Mouse (Mus musculus) liver, embryonic 14.5 days (tissue): ENCODE data around the gene Exo1. TPM values are rescaled to one million over a fixed set of nuclear protein-coding genes. Genes with fewer than 3 reads are reported as not detected.

Experiments used
- ATAC-seq: fragments of 200-750 bp; cut with Nextera tagmentation; 2 replicates; pipeline ENCODE4 v1.8.0; 2017; ENCODE audit warnings: moderate number of reproducible peaks, mild to moderate bottlenecking, moderate library complexity; ENCODE audit not compliant: insufficient read depth
- DNase-seq, 3 experiments: peaks; one replicate each; pipeline ENCODE4 v3.0.0-alpha.2; 2012 to 2013; ENCODE audit warnings: low read depth in 3 of 3, low spot score in 3 of 3
- H3K27ac ChIP-seq: fragments of 300-500 bp; sonication (generic); 2 replicates; pipeline ENCODE4 v1.5.1; 2014; ENCODE audit warnings: moderate library complexity, mild to moderate bottlenecking, control low read depth, inconsistent platforms
- H3K27me3 ChIP-seq: fragments of 300-500 bp; sonication (generic); 2 replicates; pipeline ENCODE4 v1.6.1; 2014; ENCODE audit warnings: mild to moderate bottlenecking, low read length, moderate library complexity; ENCODE audit not compliant: control insufficient read depth, insufficient read depth
- H3K36me3 ChIP-seq: fragments of 300-500 bp; sonication (generic); replicated peaks from 2 replicates; pipeline ENCODE4 v1.6.1; 2014; ENCODE audit warnings: low read depth; ENCODE audit not compliant: control insufficient read depth, insufficient read depth
- H3K4me1 ChIP-seq, 2 experiments: fragments of 200-500 bp in 1 of 2; fragments of 300-500 bp in 1 of 2; sonication (generic) in 1 of 2; replicated peaks; 2 replicates each; pipeline ENCODE4 v1.6.1; 2012 to 2014; ENCODE audit warnings: antibody characterized with exemption in 1 of 2, inconsistent platforms in 1 of 2, low read length in 1 of 2; ENCODE audit not compliant: control insufficient read depth in 2 of 2, insufficient read depth in 2 of 2
- H3K4me2 ChIP-seq: fragments of 300-500 bp; sonication (generic); 2 replicates; pipeline ENCODE4 v1.6.1; 2014; ENCODE audit warnings: low read depth, mild to moderate bottlenecking, control low read depth, moderate library complexity
- H3K4me3 ChIP-seq, 2 experiments: fragments of 200-500 bp in 1 of 2; fragments of 300-500 bp in 1 of 2; sonication (generic) in 1 of 2; 2 replicates each; pipeline ENCODE4 v1.5.1; 2012 to 2014; ENCODE audit warnings: low read depth in 2 of 2, low read length in 2 of 2, mild to moderate bottlenecking in 2 of 2, control low read depth in 1 of 2, inconsistent platforms in 1 of 2, moderate library complexity in 1 of 2; ENCODE audit not compliant: insufficient read depth in 1 of 2
- H3K9ac ChIP-seq: fragments of 300-500 bp; sonication (generic); replicated peaks from 2 replicates; pipeline ENCODE4 v1.6.1; 2014; ENCODE audit warnings: mild to moderate bottlenecking, control low read depth, moderate library complexity
- H3K9me3 ChIP-seq: fragments of 300-500 bp; sonication (generic); 2 replicates; pipeline ENCODE4 v1.6.1; 2016; ENCODE audit warnings: low read length, mixed read lengths; ENCODE audit not compliant: control insufficient read depth
- CTCF ChIP-seq: IDR thresholded peaks from 2 replicates; pipeline ENCODE4 v1.5.1; 2016; ENCODE audit warnings: antibody characterized with exemption, low read depth, control low read depth
- EP300 ChIP-seq: IDR thresholded peaks from 2 replicates; pipeline ENCODE4 v1.6.1; 2016; ENCODE audit warnings: antibody characterized with exemption, low read depth
- WGBS: fragments of 180-500 bp; shearing (Covaris S2); extraction: QIAGEN DNeasy Blood & Tissue Kit; methylation state at CpG from one replicate; pipeline ENCODE4 v1.1.7; 2014; ENCODE audit not compliant: insufficient replicate concordance; 5-methylcytosine and 5-hydroxymethylcytosine counted together
- polyA plus RNA-seq, 2 experiments: library from polyadenylated mRNA; depleted of rRNA in 1 of 2; stranded (reverse) in 1 of 2; unstranded in 1 of 2; fragments of >200 nt; fragmentation: Nextera tagmentation in 1 of 2; extraction: Ambion mirVana in 1 of 2; gene quantifications; 2 replicates each; pipeline versions ENCODE4 v1.2.1 to v1.2.3; 2012 to 2014

The Exo1 gene
- polyA plus RNA-seq, 2 experiments, result 10.9 to 39.2 TPM

DNA sequence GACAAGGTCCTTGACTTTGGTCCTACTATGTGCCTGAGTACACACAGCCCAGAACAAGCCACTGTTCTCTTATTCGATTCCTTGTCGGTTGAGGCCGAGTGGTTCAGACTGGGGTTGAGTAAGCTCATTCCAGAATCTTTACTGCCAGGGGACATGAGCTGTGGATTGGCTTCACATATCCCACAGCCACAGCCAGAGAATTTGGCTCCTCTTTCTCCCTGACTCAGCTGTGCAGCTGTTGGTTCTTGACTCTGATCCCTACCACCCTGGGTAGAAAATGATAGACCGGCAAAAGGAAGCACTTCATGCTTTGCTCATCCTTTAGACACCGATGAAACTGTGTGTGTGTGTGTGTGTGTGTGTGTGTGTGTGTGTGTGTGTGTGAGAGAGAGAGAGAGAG lies 51.0 kb downstream of the Exo1 start:
- H3K4me3 ChIP-seq, result no peak overlapping the region
- H3K9me3 ChIP-seq, result no peaks in the 10 kb centered on the region

GRCm38 (mm10) chr1:175936282-175936737 lies 55.9 kb downstream of the Exo1 start:
- H3K9me3 ChIP-seq, result no peaks in the 10 kb centered on the region
- H3K4me3 ChIP-seq, result no peak overlapping the region
- H3K27me3 ChIP-seq, result no peaks in the 10 kb centered on the region
- no peak overlapping the region for H3K9ac ChIP-seq
- H3K36me3 ChIP-seq, result no peaks in the 10 kb centered on the region
- no peak overlapping the region for H3K4me2 ChIP-seq
- 15% methylated on average over 11 of the region's 11 CpGs for WGBS
- TF ChIP-seq CTCF (peak; percentile 74), EP300 (no peak)
- no peak overlapping the region for H3K27ac ChIP-seq
- ATAC-seq, result no peak; the same call in 1 of the 2 replicates
- peak; percentile 22 to 24 (median 24) for DNase-seq
- no peaks in the 10 kb centered on the region for H3K4me1 ChIP-seq

More for the DNA sequence above, 51.0 kb downstream of the Exo1 start:
- no peaks in the 10 kb centered on the region for H3K4me1 ChIP-seq
- no peak overlapping the region for H3K4me2 ChIP-seq
- H3K9ac ChIP-seq, result no peak overlapping the region
- H3K27me3 ChIP-seq, result no peaks in the 10 kb centered on the region
- WGBS, result 71% methylated on average over 5 of the region's 5 CpGs
- TF ChIP-seq CTCF (no peak), EP300 (no peak)
- H3K36me3 ChIP-seq, result no peaks in the 10 kb centered on the region
- ATAC-seq (no peak), DNase-seq (no peak)
- no peak overlapping the region for H3K27ac ChIP-seq

GRCm38 (mm10) chr1:175938731-175939130 lies 58.4 kb downstream of the Exo1 start:
- TF ChIP-seq EP300, result no peak
- no peak for TF ChIP-seq CTCF
- no peak overlapping the region for H3K4me2 ChIP-seq
- WGBS, result 72% methylated on average over 3 of the region's 3 CpGs
- DNase-seq (no peak), ATAC-seq (no peak)
- H3K27me3 ChIP-seq, result no peaks in the 10 kb centered on the region
- H3K4me1 ChIP-seq, result no peaks in the 10 kb centered on the region
- no peak overlapping the region for H3K9ac ChIP-seq
- no peak overlapping the region for H3K4me3 ChIP-seq
- H3K27ac ChIP-seq, result no peak overlapping the region
- H3K36me3 ChIP-seq, result no peaks in the 10 kb centered on the region
- H3K9me3 ChIP-seq, result no peaks in the 10 kb centered on the region

GRCm38 (mm10) chr1:175943168-175943567 lies 62.8 kb downstream of the Exo1 start:
- no peak for DNase-seq
- no peak overlapping the region for H3K27ac ChIP-seq
- H3K27me3 ChIP-seq, result no peaks in the 10 kb centered on the region
- no peak for ATAC-seq
- WGBS, result 71% methylated on average over 7 of the region's 7 CpGs
- H3K9ac ChIP-seq, result no peak overlapping the region
- no peaks in the 10 kb centered on the region for H3K9me3 ChIP-seq
- no peak overlapping the region for H3K4me3 ChIP-seq
- no peaks in the 10 kb centered on the region for H3K36me3 ChIP-seq
- TF ChIP-seq EP300 (no peak), CTCF (no peak)
- H3K4me2 ChIP-seq, result no peak overlapping the region
- no peaks in the 10 kb centered on the region for H3K4me1 ChIP-seq

DNA sequence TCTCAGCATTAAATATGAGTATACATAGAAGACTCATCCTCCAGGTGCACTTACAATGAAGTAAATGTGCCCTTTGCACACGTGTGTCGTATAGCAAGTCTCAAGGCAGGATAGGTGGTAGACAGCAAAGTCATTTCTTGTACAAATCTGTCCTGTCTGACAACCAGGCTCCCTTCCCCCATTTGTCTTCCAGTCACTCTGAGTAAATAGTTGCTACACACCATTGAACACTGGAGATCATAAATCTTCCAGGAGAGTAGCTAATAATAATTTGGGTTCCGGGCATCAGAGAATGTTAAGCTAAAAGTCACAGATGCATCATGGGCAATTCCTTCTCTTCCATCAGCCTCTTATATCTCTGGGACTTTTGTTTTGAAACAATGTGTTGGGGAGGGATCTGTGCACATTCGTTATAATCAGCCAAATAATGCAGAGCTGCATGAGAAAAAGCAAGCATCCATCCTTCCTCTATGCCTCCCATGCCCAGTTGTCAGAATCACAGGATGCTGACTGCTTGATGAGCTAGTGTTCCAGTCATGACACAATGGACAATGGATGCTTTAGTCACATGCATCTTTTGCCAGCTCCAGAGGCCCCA lies 66.4 kb downstream of the Exo1 start:
- ATAC-seq (no peak), DNase-seq (no peak)
- Histone ChIP-seq H3K9me3 (no peaks in the 10 kb centered on the region), H3K9ac (no peak overlapping the region), H3K27ac (no peak overlapping the region), H3K4me1 (no peaks in the 10 kb centered on the region), H3K27me3 (no peaks in the 10 kb centered on the region), H3K4me3 (no peak overlapping the region), H3K4me2 (no peak overlapping the region), H3K36me3 (no peaks in the 10 kb centered on the region)
- TF ChIP-seq EP300 (no peak), CTCF (no peak)
- 51% methylated on average over 4 of the region's 4 CpGs for WGBS
